Mouse (Mus musculus) embryonic facial prominence, embryonic 14.5 days (tissue): ENCODE data around the gene Atp8a1. TPM values are rescaled to one million over a fixed set of nuclear protein-coding genes. Genes with fewer than 3 reads are reported as not detected.

Source experiments
- ATAC-seq: fragments of 200-750 bp; cut with Nextera tagmentation; 2 replicates; pipeline ENCODE4 v1.8.0; 2017; ENCODE audit warnings: low read depth, moderate number of reproducible peaks, moderate TSS enrichment
- DNase-seq: peaks from one replicate; pipeline ENCODE4 v3.0.0-alpha.2; 2015; ENCODE audit warnings: low spot score
- H3K27ac ChIP-seq: fragments of 300-500 bp; sonication (generic); replicated peaks from 2 replicates; pipeline ENCODE4 v1.5.1; 2014; ENCODE audit warnings: low read depth, mild to moderate bottlenecking, low read length, moderate library complexity
- H3K27me3 ChIP-seq: fragments of 300-500 bp; sonication (generic); replicated peaks from 2 replicates; pipeline ENCODE4 v1.6.1; 2014; ENCODE audit warnings: low read length; ENCODE audit not compliant: control insufficient read depth, insufficient read depth
- H3K36me3 ChIP-seq: fragments of 300-500 bp; sonication (generic); 2 replicates; pipeline ENCODE4 v1.6.1; 2014; ENCODE audit warnings: low read length, mixed read lengths; ENCODE audit not compliant: control insufficient read depth, insufficient read depth
- H3K4me1 ChIP-seq: fragments of 300-500 bp; sonication (generic); 2 replicates; pipeline ENCODE4 v1.6.1; 2014; ENCODE audit warnings: antibody characterized with exemption, low read length; ENCODE audit not compliant: control insufficient read depth, insufficient read depth
- H3K4me2 ChIP-seq: fragments of 300-500 bp; sonication (generic); 2 replicates; pipeline ENCODE4 v1.6.1; 2014; ENCODE audit warnings: low read depth, mild to moderate bottlenecking, low read length, moderate library complexity, mixed read lengths
- H3K4me3 ChIP-seq: fragments of 300-500 bp; sonication (generic); 2 replicates; pipeline ENCODE4 v1.5.1; 2014; ENCODE audit warnings: low read depth, mild to moderate bottlenecking, low read length
- H3K9ac ChIP-seq: fragments of 300-500 bp; sonication (generic); 2 replicates; pipeline ENCODE4 v1.6.1; 2014; ENCODE audit warnings: low read depth, mild to moderate bottlenecking, low read length, moderate library complexity, mixed read lengths
- H3K9me3 ChIP-seq: fragments of 300-500 bp; sonication (generic); 2 replicates; pipeline ENCODE4 v1.6.1; 2016; ENCODE audit warnings: low read length; ENCODE audit not compliant: control insufficient read depth
- WGBS: fragments of 180-500 bp; shearing (Covaris S2); extraction: QIAGEN DNeasy Blood & Tissue Kit; methylation state at CpG from one replicate; pipeline ENCODE4 v1.1.7; 2014; 5-methylcytosine and 5-hydroxymethylcytosine counted together
- polyA plus RNA-seq: library from polyadenylated mRNA; unstranded; fragments of >200 nt; fragmentation: Nextera tagmentation; extraction: Ambion mirVana; gene quantifications from 2 replicates; pipeline ENCODE4 v1.2.1, GENCODE M21; 2014

Gene Atp8a1
- polyA plus RNA-seq, 1 experiment from 2014 or later = 14.2 TPM

- no peak overlapping the region for H3K27ac ChIP-seq
- 78% methylated on average over 14 of the region's 14 CpGs for WGBS
- H3K9me3 ChIP-seq = no peaks in the 10 kb centered on the region
- no peak for DNase-seq
- no peak overlapping the region for H3K4me3 ChIP-seq
- no peak overlapping the region for H3K9ac ChIP-seq
- ATAC-seq = no peak
- no peaks in the 10 kb centered on the region for H3K27me3 ChIP-seq
- H3K4me2 ChIP-seq = no peak overlapping the region
- H3K36me3 ChIP-seq = no peaks in the 10 kb centered on the region
- H3K4me1 ChIP-seq = peaks cover 23% of the 10 kb centered on the region
These were observed 152.1 kb downstream of the Atp8a1 start for GRCm38 (mm10) chr5:67695055-67695710.

- no peak overlapping the region for H3K9ac ChIP-seq
These were observed 156.9 kb downstream of the Atp8a1 start for GRCm38 (mm10) chr5:67690336-67690735.

GRCm38 (mm10) chr5:67688001-67688400 is 159.2 kb downstream of the Atp8a1 start:
- whole genome bisulfite sequencing = 87% methylated on average over 8 of the region's 8 CpGs
- DNase-seq (no peak), ATAC-seq (no peak)
- no peak overlapping the region for H3K4me2 ChIP-seq
- no peak overlapping the region for H3K9ac ChIP-seq
- H3K27ac ChIP-seq = no peak overlapping the region
- peaks cover 11% of the 10 kb centered on the region for H3K4me1 ChIP-seq
- no peaks in the 10 kb centered on the region for H3K27me3 ChIP-seq
- H3K36me3 ChIP-seq = no peaks in the 10 kb centered on the region
- H3K9me3 ChIP-seq = no peaks in the 10 kb centered on the region
- H3K4me3 ChIP-seq = no peak overlapping the region

More at GRCm38 (mm10) chr5:67690336-67690735, 156.9 kb downstream of the Atp8a1 start:
- Histone ChIP-seq H3K4me1 (peaks cover 18% of the 10 kb centered on the region), H3K27ac (no peak overlapping the region), H3K27me3 (no peaks in the 10 kb centered on the region), H3K9me3 (no peaks in the 10 kb centered on the region), H3K4me2 (no peak overlapping the region), H3K36me3 (no peaks in the 10 kb centered on the region), H3K4me3 (no peak overlapping the region)
- WGBS = 81% methylated on average over 9 of the region's 9 CpGs
- no peak for ATAC-seq
- no peak for DNase-seq

- H3K27me3 ChIP-seq = no peaks in the 10 kb centered on the region
These were observed 161.3 kb downstream of the Atp8a1 start for GRCm38 (mm10) chr5:67685906-67686305.

GRCm38 (mm10) chr5:67685461-67685860 is 161.8 kb downstream of the Atp8a1 start:
- Histone ChIP-seq H3K4me2 (no peak overlapping the region), H3K36me3 (no peaks in the 10 kb centered on the region), H3K9me3 (no peaks in the 10 kb centered on the region), H3K27ac (no peak overlapping the region), H3K4me1 (no peaks in the 10 kb centered on the region), H3K9ac (no peak overlapping the region), H3K27me3 (no peaks in the 10 kb centered on the region), H3K4me3 (no peak overlapping the region)
- DNase-seq = no peak
- WGBS = 71% methylated on average over 5 of the region's 5 CpGs
- no peak for ATAC-seq

More at GRCm38 (mm10) chr5:67685906-67686305, 161.3 kb downstream of the Atp8a1 start:
- WGBS = 85% methylated on average over 7 of the region's 7 CpGs
- H3K4me3 ChIP-seq = no peak overlapping the region
- ATAC-seq = no peak
- no peak overlapping the region for H3K4me2 ChIP-seq
- H3K4me1 ChIP-seq = no peaks in the 10 kb centered on the region
- no peak overlapping the region for H3K9ac ChIP-seq
- no peak overlapping the region for H3K27ac ChIP-seq
- H3K9me3 ChIP-seq = no peaks in the 10 kb centered on the region
- H3K36me3 ChIP-seq = no peaks in the 10 kb centered on the region
- no peak for DNase-seq

GRCm38 (mm10) chr5:67678819-67679218 is 168.4 kb downstream of the Atp8a1 start:
- Histone ChIP-seq H3K36me3 (no peaks in the 10 kb centered on the region), H3K27me3 (no peaks in the 10 kb centered on the region), H3K4me1 (no peaks in the 10 kb centered on the region), H3K9ac (no peak overlapping the region), H3K4me2 (no peak overlapping the region), H3K27ac (no peak overlapping the region), H3K4me3 (no peak overlapping the region), H3K9me3 (no peaks in the 10 kb centered on the region)
- WGBS = 87% methylated on average over 3 of the region's 3 CpGs
- DNase-seq (no peak), ATAC-seq (no peak)

- Histone ChIP-seq H3K36me3 (no peaks in the 10 kb centered on the region), H3K9me3 (no peaks in the 10 kb centered on the region), H3K4me2 (no peak overlapping the region), H3K9ac (no peak overlapping the region), H3K4me1 (peaks cover 5% of the 10 kb centered on the region; the same call in 1 of the 2 replicates), H3K27ac (peak overlapping the region; percentile 25; the same call in 1 of the 2 replicates), H3K4me3 (no peak overlapping the region), H3K27me3 (no peaks in the 10 kb centered on the region)
- 33% methylated on average over 4 of the region's 4 CpGs for WGBS
- peak; percentile 89 for DNase-seq
- peak; percentile 60; the same call in 1 of the 2 replicates for ATAC-seq
These were observed 174.2 kb downstream of the Atp8a1 start for GRCm38 (mm10) chr5:67673008-67673407.

GRCm38 (mm10) chr5:67670158-67670557 is 177.1 kb downstream of the Atp8a1 start:
- no peak for DNase-seq
- H3K27me3 ChIP-seq = no peaks in the 10 kb centered on the region
- 70% methylated on average over 6 of the region's 6 CpGs for WGBS
- peak overlapping the region; percentile 3 for H3K4me2 ChIP-seq
- no peak for ATAC-seq
- no peak overlapping the region for H3K9ac ChIP-seq
- no peak overlapping the region for H3K4me3 ChIP-seq
- H3K27ac ChIP-seq = no peak overlapping the region
- H3K36me3 ChIP-seq = no peaks in the 10 kb centered on the region
- H3K9me3 ChIP-seq = no peaks in the 10 kb centered on the region
- H3K4me1 ChIP-seq = peaks cover 5% of the 10 kb centered on the region; the same call in 1 of the 2 replicates

- Histone ChIP-seq H3K9me3 (no peaks in the 10 kb centered on the region), H3K4me2 (peak overlapping the region; percentile 3), H3K4me1 (peaks cover 5% of the 10 kb centered on the region; the same call in 1 of the 2 replicates), H3K4me3 (no peak overlapping the region), H3K27me3 (no peaks in the 10 kb centered on the region), H3K9ac (no peak overlapping the region), H3K36me3 (no peaks in the 10 kb centered on the region), H3K27ac (no peak overlapping the region)
- peak; percentile 38; the same call in 1 of the 2 replicates for ATAC-seq
- peak; percentile 58 for DNase-seq
- 36% methylated on average over 13 of the region's 13 CpGs for WGBS
These were observed 177.8 kb downstream of the Atp8a1 start for GRCm38 (mm10) chr5:67669436-67669896.
